ENCODE assay signal across 8 mouse cellular contexts in genomic region chr10:81135831-81136705, GRCm38 (mm10). TPM values are rescaled to one million over a fixed set of nuclear protein-coding genes. Genes with fewer than 3 reads are reported as not detected.
A peak's percentile ranks its signal among the peaks of the same experiment; 100 is the strongest.
DNase-seq lines count a peak whose midpoint lies in the region; ATAC-seq lines count a peak whose summit lies in the region.

No protein-coding gene starts in this region.

- peaks cover 42% of the 10 kb centered on the region for H3K4me1 ChIP-seq in hindbrain, embryonic 13.5 days (replicated peaks)

- DNase-seq in R1 (ENCODE audit: low read depth, low spot score): peak; percentile 57
- DNase-seq in cerebellum, postnatal 25 days: peak; percentile 82 to 85
- DNase-seq in frontal cortex, postnatal 25 days (ENCODE audit: low spot score in 2 of 2): peak; percentile 46 to 50
- DNase-seq in left cerebral cortex, postnatal 10 days (ENCODE audit: extremely low spot score in 1 of 2, low spot score in 2 of 2): peak; percentile 69 to 89
- DNase-seq in right cerebral cortex, adult 18-20 months: peak; percentile 74
- DNase-seq in thymus, postnatal 4 days: peak; percentile 78

- peak overlapping the region; percentile 94 for H3K4me2 ChIP-seq in hindbrain, embryonic 13.5 days

- no peak; the same call in 1 of the 2 replicates for ATAC-seq in hindbrain, embryonic 13.5 days (ENCODE audit: low FRiP score)
- ATAC-seq in megakaryocyte, adult 5-6 weeks (ENCODE audit: poor library complexity, severe bottlenecking): peak; percentile 10

- peak overlapping the region; percentile 98 for H3K27ac ChIP-seq in hindbrain, embryonic 13.5 days

- H3K36me3 ChIP-seq in hindbrain, embryonic 13.5 days: no peaks in the 10 kb centered on the region

- H3K9ac ChIP-seq in hindbrain, embryonic 13.5 days: peak overlapping the region; percentile 97

- peaks cover 47% of the 10 kb centered on the region for H3K27me3 ChIP-seq in hindbrain, embryonic 13.5 days

- under 1% methylated on average over 76 of the region's 86 CpGs for WGBS in hindbrain, embryonic 13.5 days

- H3K4me3 ChIP-seq in hindbrain, embryonic 13.5 days: peak overlapping the region; percentile 85

- intact Hi-C loops in left cerebral cortex, postnatal 10 days (cut with DNase I): no loop called here

- no peaks in the 10 kb centered on the region for H3K9me3 ChIP-seq in hindbrain, embryonic 13.5 days

RNA-seq across cellular contexts. Expression of gene Zbtb7a, which starts 1.0 kb away (rescaled TPM):
- polyA plus RNA-seq in hindbrain, embryonic 13.5 days (2015; fragmentation: Nextera tagmentation; extraction: Ambion mirVana): 13.2 and 13.5 TPM in 2 replicates
- 10 to 100 TPM; 38.7 to 42.6 TPM for total RNA-seq in left cerebral cortex, postnatal 10 days (2021)
- total RNA-seq in megakaryocyte, adult 5-6 weeks (2015): 25.0 and 27.0 TPM in 2 replicates
- 8.8 and 14.5 TPM in 2 replicates for total RNA-seq in megakaryocyte, adult 5-6 weeks (2017)

RNA-seq across cellular contexts. Expression of gene Map2k2, which starts 30.4 kb away (rescaled TPM):
- 224 and 227 TPM in 2 replicates for polyA plus RNA-seq in hindbrain, embryonic 13.5 days (2015; fragmentation: Nextera tagmentation; extraction: Ambion mirVana)
- total RNA-seq in left cerebral cortex, postnatal 10 days (2021): 100 to 1,000 TPM; 127 to 130 TPM
- 33.9 and 40.6 TPM in 2 replicates for total RNA-seq in megakaryocyte, adult 5-6 weeks (2015)
- 38.2 and 47.8 TPM in 2 replicates for total RNA-seq in megakaryocyte, adult 5-6 weeks (2017)

RNA-seq across cellular contexts. Expression of gene Pias4, which starts 31.7 kb away (rescaled TPM):
- 58.4 and 62.3 TPM in 2 replicates for polyA plus RNA-seq in hindbrain, embryonic 13.5 days (2015; fragmentation: Nextera tagmentation; extraction: Ambion mirVana)
- total RNA-seq in left cerebral cortex, postnatal 10 days (2021): 10 to 100 TPM; 24.3 to 25.8 TPM
- 10.1 and 13.7 TPM in 2 replicates for total RNA-seq in megakaryocyte, adult 5-6 weeks (2015)
- total RNA-seq in megakaryocyte, adult 5-6 weeks (2017): 12.9 and 13.3 TPM in 2 replicates

RNA-seq across cellular contexts. Expression of gene Creb3l3, which starts 37.4 kb away (rescaled TPM):
- polyA plus RNA-seq in hindbrain, embryonic 13.5 days (2015; fragmentation: Nextera tagmentation; extraction: Ambion mirVana): 0.26 and 0.41 TPM in 2 replicates
- under 1 TPM; 0.28 to 0.30 TPM for total RNA-seq in left cerebral cortex, postnatal 10 days (2021)
- 0.50 and 0.58 TPM in 2 replicates for total RNA-seq in megakaryocyte, adult 5-6 weeks (2015)
- total RNA-seq in megakaryocyte, adult 5-6 weeks (2017): 0.40 and 0.89 TPM in 2 replicates

RNA-seq across cellular contexts. Expression of gene Eef2, which starts 40.4 kb away (rescaled TPM):
- polyA plus RNA-seq in hindbrain, embryonic 13.5 days (2015; fragmentation: Nextera tagmentation; extraction: Ambion mirVana): 561 and 576 TPM in 2 replicates
- 1,000 to 10,000 TPM; 1,077 to 1,083 TPM for total RNA-seq in left cerebral cortex, postnatal 10 days (2021)
- total RNA-seq in megakaryocyte, adult 5-6 weeks (2015): 394 and 408 TPM in 2 replicates
- 983 and 1,066 TPM in 2 replicates for total RNA-seq in megakaryocyte, adult 5-6 weeks (2017)
